Mouse (Mus musculus) spleen, adult 2 months (tissue): ENCODE data around the gene Dcun1d3. TPM values are rescaled to one million over a fixed set of nuclear protein-coding genes. Genes with fewer than 3 reads are reported as not detected.

Experiments used
- DNase-seq, 2 experiments: peaks; one replicate each; pipeline versions ENCODE4 v3.0.0 to v3.0.0-alpha.2; 2012 to 2021; ENCODE audit warnings: low spot score in 2 of 2, low read depth in 1 of 2
- H3K27ac ChIP-seq: fragments of 200-500 bp; 2 replicates; pipeline ENCODE4 v1.5.1; 2012; ENCODE audit warnings: low read length, inconsistent platforms; ENCODE audit not compliant: insufficient read depth
- H3K27me3 ChIP-seq: fragments of 200-500 bp; 2 replicates; pipeline ENCODE4 v1.6.1; 2012; ENCODE audit warnings: mild to moderate bottlenecking, moderate library complexity, low read length, inconsistent platforms; ENCODE audit not compliant: control insufficient read depth, insufficient read depth
- H3K36me3 ChIP-seq: fragments of 200-500 bp; 2 replicates; pipeline ENCODE4 v1.6.1; 2012; ENCODE audit warnings: mild to moderate bottlenecking, low read length, inconsistent platforms; ENCODE audit not compliant: control insufficient read depth, insufficient read depth
- H3K4me1 ChIP-seq: fragments of 200-500 bp; 2 replicates; pipeline ENCODE4 v1.6.1; 2011; ENCODE audit warnings: inconsistent platforms; ENCODE audit not compliant: control insufficient read depth, insufficient read depth, insufficient read length
- H3K4me3 ChIP-seq: fragments of 200-500 bp; 2 replicates; pipeline ENCODE4 v1.5.1; 2011; ENCODE audit warnings: mild to moderate bottlenecking, inconsistent platforms; ENCODE audit not compliant: insufficient read depth, insufficient read length; ENCODE audit errors: extremely low read depth
- CTCF ChIP-seq: fragments of 200-500 bp; IDR thresholded peaks from 2 replicates; pipeline ENCODE4 v1.5.1; 2011; ENCODE audit warnings: mild to moderate bottlenecking, inconsistent platforms; ENCODE audit not compliant: insufficient read depth, insufficient read length, insufficient replicate concordance; ENCODE audit errors: extremely low read depth
- POLR2A ChIP-seq: fragments of 200-500 bp; IDR thresholded peaks from 2 replicates; pipeline ENCODE4 v1.6.1; 2011; ENCODE audit warnings: low read depth, low read length, inconsistent platforms
- WGBS: fragments of 180-500 bp; shearing (Covaris S2); methylation state at CpG from one replicate; pipeline ENCODE4 v1.1.7; 2018; 5-methylcytosine and 5-hydroxymethylcytosine counted together
- polyA plus RNA-seq: library from polyadenylated mRNA; depleted of rRNA; stranded (reverse); fragments of >200 nt; gene quantifications from 2 replicates; pipeline ENCODE4 v1.2.3, GENCODE M21; 2012

The Dcun1d3 gene
- polyA plus RNA-seq, 1 experiment: 3.1 TPM

DNA sequence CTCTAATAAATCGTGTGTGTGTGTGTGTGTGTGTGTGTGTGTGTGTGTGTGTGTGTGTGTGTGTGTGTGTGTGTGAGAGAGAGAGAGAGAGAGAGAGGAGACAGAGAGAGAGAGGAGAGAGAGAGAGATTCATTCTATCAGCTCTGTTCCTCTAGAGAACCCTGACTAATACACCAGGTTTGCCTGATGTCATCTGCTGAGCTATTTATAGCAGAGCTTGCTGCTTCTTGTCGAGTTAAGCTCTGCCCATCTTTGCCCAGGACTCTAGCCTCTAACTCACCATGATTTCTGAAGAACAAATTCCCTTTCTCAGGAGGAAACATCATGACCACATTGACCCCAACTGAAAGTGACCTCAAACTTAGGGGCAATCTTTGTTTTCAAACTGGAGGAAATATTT, 24.4 kb upstream of the Dcun1d3 start:
- WGBS: 38% methylated on average over 2 of the region's 2 CpGs
- DNase-seq: no peak
- H3K36me3 ChIP-seq: no peaks in the 10 kb centered on the region
- no peak overlapping the region for H3K27ac ChIP-seq
- no peak overlapping the region for H3K4me3 ChIP-seq
- no peaks in the 10 kb centered on the region for H3K27me3 ChIP-seq
- H3K4me1 ChIP-seq: no peaks in the 10 kb centered on the region
- TF ChIP-seq CTCF (no peak), POLR2A (no peak)

DNA sequence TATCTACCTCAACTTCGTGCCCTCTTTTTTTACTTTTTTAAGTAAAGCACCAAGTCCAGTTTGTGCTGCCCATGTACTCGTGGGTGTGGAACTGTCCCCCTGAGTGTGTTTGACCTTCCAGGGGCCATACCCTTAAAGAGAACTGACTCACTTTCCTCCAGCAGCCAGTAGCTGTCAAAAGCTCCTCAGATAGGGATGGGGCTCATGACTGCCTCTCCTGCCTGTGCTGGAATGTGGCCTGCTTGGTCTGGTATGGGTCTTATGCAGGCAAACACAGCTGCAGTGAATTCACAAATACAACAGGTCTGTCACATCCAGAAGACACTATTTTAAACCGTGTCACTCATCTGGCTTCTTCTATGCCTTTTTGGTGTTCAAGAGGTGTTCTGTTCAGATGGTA, 15.6 kb upstream of the Dcun1d3 start:
- TF ChIP-seq CTCF (no peak), POLR2A (no peak)
- Histone ChIP-seq H3K36me3 (no peaks in the 10 kb centered on the region), H3K27ac (no peak overlapping the region), H3K4me3 (no peak overlapping the region), H3K27me3 (no peaks in the 10 kb centered on the region), H3K4me1 (no peaks in the 10 kb centered on the region)
- DNase-seq: no peak
- WGBS: 81% methylated on average over 3 of the region's 3 CpGs

DNA sequence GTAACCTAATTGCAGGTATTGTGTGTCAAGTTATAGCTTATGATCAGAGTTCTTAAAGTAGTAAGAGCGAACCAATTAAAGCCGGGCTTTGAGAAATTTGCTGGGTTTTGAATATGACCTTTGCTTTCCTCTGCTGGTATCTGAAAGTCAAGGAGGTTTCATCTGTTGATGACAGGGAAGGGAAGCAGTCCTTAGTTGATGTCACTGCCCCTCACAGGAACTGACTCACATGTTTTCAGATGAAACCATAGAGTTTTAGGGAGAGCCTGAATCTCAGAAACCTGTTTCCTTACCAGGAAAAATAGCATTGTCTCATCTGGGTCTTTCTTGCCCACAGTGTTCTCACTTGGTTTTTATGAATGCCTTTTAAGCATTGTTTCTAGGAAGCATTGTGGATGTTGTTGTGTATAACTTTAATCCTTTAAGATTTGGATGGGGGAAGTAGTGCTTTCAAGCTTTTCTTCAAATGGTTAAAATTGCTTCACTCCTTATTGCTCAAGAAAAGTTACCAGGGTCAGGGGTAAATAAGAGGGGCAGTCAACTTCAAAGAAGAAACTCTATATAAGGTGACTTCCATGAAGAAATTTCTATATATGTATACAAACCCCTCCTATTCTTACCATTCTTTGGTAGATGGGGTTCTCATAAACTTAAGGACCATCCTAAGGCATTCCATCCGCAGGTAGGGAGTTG, 10.6 kb upstream of the Dcun1d3 start:
- 91% methylated on average over 3 of the region's 3 CpGs for WGBS
- Histone ChIP-seq H3K27me3 (no peaks in the 10 kb centered on the region), H3K4me1 (no peaks in the 10 kb centered on the region), H3K36me3 (no peaks in the 10 kb centered on the region), H3K27ac (no peak overlapping the region), H3K4me3 (no peak overlapping the region)
- TF ChIP-seq POLR2A: no peak
- TF ChIP-seq CTCF: no peak
- DNase-seq: no peak

- H3K27ac ChIP-seq: no peak overlapping the region
- TF ChIP-seq POLR2A (no peak), CTCF (no peak)
- DNase-seq: no peak
- H3K36me3 ChIP-seq: no peaks in the 10 kb centered on the region
- no peaks in the 10 kb centered on the region for H3K4me1 ChIP-seq
- no peak overlapping the region for H3K4me3 ChIP-seq
- no peaks in the 10 kb centered on the region for H3K27me3 ChIP-seq
- WGBS: 35% methylated on average over 3 of the region's 3 CpGs
Observed at GRCm38 (mm10) chr7:119899386-119900057, 3.4 kb upstream of the Dcun1d3 start.

DNA sequence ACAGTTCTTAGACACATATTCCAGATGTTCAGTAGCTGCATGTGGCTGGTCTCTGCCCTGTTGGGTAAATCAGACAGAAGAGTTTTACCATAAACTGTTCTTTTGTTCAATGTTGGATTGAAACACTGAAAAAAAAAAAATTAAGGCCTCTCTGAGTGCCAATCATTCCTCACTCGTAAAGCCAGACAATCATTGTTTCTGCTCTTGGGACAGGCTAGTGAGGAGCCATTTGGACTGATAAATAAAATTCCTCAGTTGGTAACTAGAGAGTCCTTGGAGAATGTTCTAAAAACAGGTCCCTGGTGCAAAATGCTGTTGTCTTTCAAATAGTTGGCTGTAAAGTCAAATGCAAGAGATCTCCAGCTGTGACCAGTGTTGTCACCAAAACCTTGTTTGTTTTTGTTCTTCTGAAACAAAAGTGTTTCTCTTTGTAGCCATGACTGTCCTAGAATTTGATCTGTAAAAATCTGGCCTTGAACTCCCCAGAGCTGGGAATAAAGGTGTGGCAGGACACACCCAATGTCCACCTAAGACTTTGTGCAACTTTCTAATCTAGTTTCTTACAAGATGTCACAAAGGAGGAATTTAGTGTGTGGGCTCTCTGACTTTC, 2.3 kb upstream of the Dcun1d3 start:
- no peak for TF ChIP-seq CTCF
- Histone ChIP-seq H3K4me3 (no peak overlapping the region), H3K36me3 (no peaks in the 10 kb centered on the region), H3K27ac (no peak overlapping the region), H3K4me1 (no peaks in the 10 kb centered on the region), H3K27me3 (no peaks in the 10 kb centered on the region)
- WGBS: 85% methylated on average over 1 of the region's 1 CpGs
- DNase-seq: no peak

DNA sequence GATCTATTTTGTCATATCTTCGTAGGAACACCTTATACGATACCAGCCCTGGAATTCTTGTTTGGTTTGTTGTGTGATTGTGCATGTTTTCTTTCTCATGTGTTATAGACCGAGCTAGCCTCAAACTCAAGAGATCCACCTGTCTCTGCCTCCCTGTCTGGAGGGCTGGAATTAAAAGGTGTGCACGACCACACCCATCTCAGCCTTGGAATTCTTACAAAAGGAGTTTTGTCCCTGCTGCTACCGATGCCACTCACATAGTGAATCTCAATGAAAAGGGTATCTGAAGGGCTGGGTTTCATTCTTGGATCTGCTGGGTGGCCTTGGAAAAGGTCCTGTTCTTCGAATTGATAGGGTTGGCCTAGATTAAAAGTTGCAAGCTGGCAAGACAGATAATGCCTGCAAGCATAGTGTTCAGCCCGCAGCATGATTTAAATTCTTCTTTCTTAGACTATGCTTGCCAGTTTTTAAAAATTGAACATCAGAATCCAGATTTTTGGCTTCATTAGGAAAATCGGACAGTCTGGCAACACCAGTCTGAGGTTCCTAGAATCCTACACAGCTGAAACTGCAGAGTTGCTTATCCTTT, 1.5 kb upstream of the Dcun1d3 start:
- no peak overlapping the region for H3K27ac ChIP-seq
- 92% methylated on average over 8 of the region's 8 CpGs for WGBS
- DNase-seq: no peak
- H3K27me3 ChIP-seq: no peaks in the 10 kb centered on the region
- H3K36me3 ChIP-seq: no peaks in the 10 kb centered on the region
- H3K4me3 ChIP-seq: no peak overlapping the region
- H3K4me1 ChIP-seq: no peaks in the 10 kb centered on the region
- no peak for TF ChIP-seq CTCF
- TF ChIP-seq POLR2A: no peak
